Mouse (Mus musculus) liver, embryonic 11.5 days (tissue): ENCODE measurements around the gene Smim14. TPM values are rescaled to one million over a fixed set of nuclear protein-coding genes. Genes with fewer than 3 reads are reported as not detected.

ENCODE experiments used
- polyA plus RNA-seq: library from polyadenylated mRNA; unstranded; fragments of >200 nt; fragmentation: Nextera tagmentation; extraction: Ambion mirVana; gene quantifications from 2 replicates; pipeline ENCODE4 v1.2.1, GENCODE M21; 2014

Smim14 gene
- polyA plus RNA-seq, 1 experiment from 2014 or later, result 68.9 TPM

Other genes starting within 250 kb of the Smim14 start
- 82.3 and 83.3 TPM in 2 replicates for gene Rfc1, start 201.5 kb downstream of the Smim14 start, polyA plus RNA-seq
- gene Klb, start 188.9 kb downstream of the Smim14 start, polyA plus RNA-seq, result 10.8 and 11.6 TPM in 2 replicates
- 1,151 and 1,248 TPM in 2 replicates for gene Rpl9, start 145.7 kb downstream of the Smim14 start, polyA plus RNA-seq
- gene Lias, start 145.7 kb downstream of the Smim14 start, polyA plus RNA-seq, result 80.2 and 80.8 TPM in 2 replicates
- 48.2 and 49.3 TPM in 2 replicates for gene Ugdh, start 101.2 kb downstream of the Smim14 start, polyA plus RNA-seq
- gene Gm43552, start 44.4 kb downstream of the Smim14 start, polyA plus RNA-seq, result not detected in 2 replicates
- gene Ube2k, start within 50 bp of the Smim14 start, polyA plus RNA-seq, result 126 and 131 TPM in 2 replicates
- gene Pds5a, start 161.1 kb upstream of the Smim14 start, polyA plus RNA-seq, result 73.2 and 75.3 TPM in 2 replicates
- 28.2 and 31.6 TPM in 2 replicates for gene N4bp2, start 226.3 kb upstream of the Smim14 start, polyA plus RNA-seq